Mouse (Mus musculus): ENCODE results near the gene Gm21663.
"Not testable (repeated sequence)": the region's sequence is repeated elsewhere in the genome, so short reads cannot be mapped to it uniquely, and the experiment has no call there.

The Gm21663 gene

GRCm38 (mm10) chr5:25942281-25942680, at the start of gene Gm21663:
Gene Gm21663 (minus strand): TSS chr5:25942381.
- not testable (repeated sequence) for DNase-seq (ENCODE audit: low spot score in 2 of 2)

- not testable (repeated sequence) for DNase-seq (ENCODE audit: low spot score in 2 of 2)
Measured at GRCm38 (mm10) chr5:25988550-25988949, 46.4 kb upstream of the Gm21663 start, which contains the start of gene Gm21698. Gene Gm21698 (minus strand): TSS chr5:25988650.

- not testable (repeated sequence) for DNase-seq (ENCODE audit: low spot score in 2 of 2)
Measured at GRCm38 (mm10) chr5:25972563-25972962, 30.4 kb upstream of the Gm21663 start, which contains the start of gene Gm21680. Gene Gm21680 (minus strand): TSS chr5:25972663.

- not testable (repeated sequence) for DNase-seq (ENCODE audit: low spot score in 2 of 2)
Measured at GRCm38 (mm10) chr5:25957050-25957449, 14.9 kb upstream of the Gm21663 start.

GRCm38 (mm10) chr5:25956611-25957010, 14.4 kb upstream of the Gm21663 start:
- not testable (repeated sequence) for DNase-seq (ENCODE audit: low spot score in 2 of 2)

GRCm38 (mm10) chr5:25954317-25954716, 12.1 kb upstream of the Gm21663 start, which contains the start of gene Gm21671:
Gene Gm21671 (minus strand): TSS chr5:25954417.
- not testable (repeated sequence) for DNase-seq (ENCODE audit: low spot score in 2 of 2)

- not testable (repeated sequence) for DNase-seq (ENCODE audit: low spot score in 2 of 2)
Measured at GRCm38 (mm10) chr5:25945391-25945790, 3.2 kb upstream of the Gm21663 start.

- no peak for DNase-seq (ENCODE audit: low spot score in 2 of 2)
Measured at GRCm38 (mm10) chr5:25891321-25891720, 50.9 kb downstream of the Gm21663 start.

GRCm38 (mm10) chr5:25889746-25890382, 52.3 kb downstream of the Gm21663 start:
- no peak for DNase-seq (ENCODE audit: low spot score in 2 of 2)

GRCm38 (mm10) chr5:25886708-25887107, 55.5 kb downstream of the Gm21663 start:
- DNase-seq (ENCODE audit: low spot score in 2 of 2): no peak

Data from spleen, postnatal 36 days (tissue).